Mouse (Mus musculus): ENCODE results near the gene Nudt4. TPM values are rescaled to one million over a fixed set of nuclear protein-coding genes. Genes with fewer than 3 reads are reported as not detected.
A peak's percentile ranks its signal among the peaks of the same experiment; 100 is the strongest.

Gene Nudt4
- total RNA-seq, 2 experiments from 2014 or later: 179 to 274 TPM

GRCm38 (mm10) chr10:95539841-95540240, 24.1 kb downstream of the Nudt4 start:
- no peak for DNase-seq

GRCm38 (mm10) chr10:95539260-95539659, 24.7 kb downstream of the Nudt4 start:
- DNase-seq: no peak

GRCm38 (mm10) chr10:95536222-95536541, 27.8 kb downstream of the Nudt4 start:
- no peak for DNase-seq

GRCm38 (mm10) chr10:95535399-95536221, 28.3 kb downstream of the Nudt4 start:
- DNase-seq: no peak

GRCm38 (mm10) chr10:95533382-95533781, 30.6 kb downstream of the Nudt4 start:
- DNase-seq: no peak

- no peak for DNase-seq
Measured at GRCm38 (mm10) chr10:95532916-95533315, 31.0 kb downstream of the Nudt4 start.

GRCm38 (mm10) chr10:95530551-95531121, 33.3 kb downstream of the Nudt4 start:
- no peak for DNase-seq

GRCm38 (mm10) chr10:95526495-95527122, 37.3 kb downstream of the Nudt4 start:
- DNase-seq: no peak

- DNase-seq: no peak
Measured at GRCm38 (mm10) chr10:95525871-95526270, 38.1 kb downstream of the Nudt4 start.

GRCm38 (mm10) chr10:95525037-95525675, 38.8 kb downstream of the Nudt4 start:
- no peak for DNase-seq

GRCm38 (mm10) chr10:95517656-95518055, 46.3 kb downstream of the Nudt4 start:
- DNase-seq: no peak

GRCm38 (mm10) chr10:95515293-95515931, 48.5 kb downstream of the Nudt4 start:
- DNase-seq: peak; percentile 57

GRCm38 (mm10) chr10:95514656-95515292, 49.2 kb downstream of the Nudt4 start, which contains the start of gene Ube2n:
Gene Ube2n (plus strand): TSS chr10:95515145.
- peak; percentile 99 for DNase-seq

GRCm38 (mm10) chr10:95513768-95514556, 50.0 kb downstream of the Nudt4 start:
- DNase-seq: no peak

- DNase-seq: no peak
Measured at GRCm38 (mm10) chr10:95512635-95513034, 51.3 kb downstream of the Nudt4 start.

GRCm38 (mm10) chr10:95509263-95509662, 54.7 kb downstream of the Nudt4 start:
- DNase-seq: no peak

GRCm38 (mm10) chr10:95508793-95509192, 55.2 kb downstream of the Nudt4 start:
- DNase-seq: no peak

GRCm38 (mm10) chr10:95508126-95508525, 55.8 kb downstream of the Nudt4 start:
- DNase-seq: no peak

GRCm38 (mm10) chr10:95504341-95504740, 59.6 kb downstream of the Nudt4 start:
- DNase-seq: no peak

- no peak for DNase-seq
Measured at GRCm38 (mm10) chr10:95503443-95504235, 60.3 kb downstream of the Nudt4 start.
